Mouse (Mus musculus) inflammation-experienced regulatory T-cells, adult 16 weeks (primary cell): ENCODE data around the gene Tubb4a. TPM values are rescaled to one million over a fixed set of nuclear protein-coding genes. Genes with fewer than 3 reads are reported as not detected.

ENCODE experiments used
- polyA plus RNA-seq: library from polyadenylated mRNA; unstranded; fragments of 100-300 nt; shearing (Covaris generic); gene quantifications from one replicate; pipeline ENCODE4 v1.2.1, GENCODE M21; 2017

Tubb4a gene
- 2.0 TPM for polyA plus RNA-seq

GRCm38 (mm10) chr17:57087049-57087832 lies at the start of gene Tubb4a:
Gene Tubb4a, minus strand, starts transcription at chr17:57087782.

DNA sequence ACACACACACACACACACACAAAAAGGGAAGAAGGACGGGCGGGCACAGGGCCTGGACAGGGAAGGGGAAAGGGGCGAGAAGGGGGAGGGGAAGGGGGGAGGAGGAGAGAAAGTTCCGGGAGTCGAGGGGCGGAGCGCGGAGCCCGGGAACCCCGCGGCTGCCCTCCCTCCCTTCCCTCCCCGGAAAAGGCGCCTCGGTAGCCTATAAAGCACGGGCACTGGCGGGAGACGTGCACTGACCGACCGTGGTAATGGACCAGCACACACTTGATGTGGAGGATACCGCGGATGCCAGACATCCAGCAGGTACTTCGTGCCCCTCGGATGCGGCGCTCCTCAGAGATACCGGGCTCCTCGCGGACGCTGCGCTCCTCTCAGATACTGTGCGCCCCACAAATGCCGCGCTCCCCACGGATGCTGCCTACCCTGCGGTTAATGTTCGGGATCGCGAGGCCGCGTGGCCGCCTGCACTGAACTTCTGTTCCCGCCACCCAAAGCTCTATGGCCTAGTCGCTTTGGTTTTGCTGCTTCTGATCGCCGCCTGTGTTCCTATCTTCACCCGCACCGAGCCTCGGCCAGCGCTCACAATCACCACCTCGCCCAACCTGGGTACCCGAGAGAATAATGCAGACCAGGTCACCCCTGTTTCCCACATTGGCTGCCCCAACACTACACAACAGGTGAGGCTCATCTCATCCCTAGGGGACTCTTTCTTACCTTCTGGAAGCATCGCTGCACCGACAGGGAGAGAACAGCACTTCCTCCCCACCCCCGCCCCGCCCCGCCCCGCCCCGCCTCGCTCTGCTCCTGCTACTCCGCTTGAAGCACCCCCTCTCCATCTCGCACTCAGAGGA lies 17.8 kb upstream of the Tubb4a start, which contains the start of gene Tnfsf9:
TSS of gene Tnfsf9 (plus strand) at position 145 of the 854 bp plus-strand sequence.

DNA sequence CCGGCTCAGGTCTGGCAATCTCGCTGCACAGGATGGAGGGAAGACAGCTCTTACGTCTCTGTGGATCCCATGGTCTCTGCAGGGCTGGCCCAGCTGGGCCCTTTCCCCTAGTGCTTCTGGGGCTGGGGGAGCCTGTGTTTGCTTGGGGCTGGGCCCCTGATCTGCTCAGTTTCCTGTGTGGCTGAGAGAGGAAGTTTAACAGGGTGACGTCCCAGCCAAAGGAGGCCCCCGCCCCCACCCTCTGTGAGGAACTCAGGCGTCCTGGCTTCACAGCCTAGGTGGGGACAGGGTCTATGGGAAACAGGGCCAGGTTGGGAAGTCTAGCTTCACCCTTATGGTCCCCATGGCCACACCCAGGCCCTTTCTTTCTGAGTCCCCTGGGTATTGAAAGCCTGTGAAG lies 9.2 kb downstream of the Tubb4a start, which contains the start of gene Dennd1c:
TSS of gene Dennd1c (minus strand) at position 179 of the 400 bp plus-strand sequence.

DNA sequence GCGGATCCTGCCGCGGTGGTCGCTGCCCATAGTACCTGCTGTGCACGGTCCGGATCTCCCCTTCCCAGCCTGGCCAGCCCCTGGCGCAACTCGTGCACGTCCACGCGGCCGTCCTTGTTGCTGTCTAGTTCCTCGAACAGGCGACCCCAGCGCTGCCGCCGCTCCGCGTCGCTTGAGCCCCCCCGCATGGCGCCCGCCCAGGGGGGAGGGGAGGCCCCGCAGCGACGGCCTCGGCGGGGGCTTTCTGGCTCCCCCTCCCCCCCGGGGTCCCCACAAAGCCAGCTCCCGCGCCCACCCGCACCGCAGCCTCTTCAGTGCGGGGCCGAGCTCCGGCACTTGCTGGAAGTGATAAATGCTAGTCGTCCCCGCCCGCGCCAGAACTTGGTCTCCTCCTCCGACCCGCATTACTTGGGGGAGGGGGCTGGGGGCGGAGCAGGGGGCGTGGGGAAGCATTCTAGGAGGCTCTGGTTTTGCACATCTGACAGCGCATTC lies 28.1 kb downstream of the Tubb4a start, which contains the start of gene Slc25a23:
TSS of gene Slc25a23 (minus strand) at position 378 of the 492 bp plus-strand sequence.

DNA sequence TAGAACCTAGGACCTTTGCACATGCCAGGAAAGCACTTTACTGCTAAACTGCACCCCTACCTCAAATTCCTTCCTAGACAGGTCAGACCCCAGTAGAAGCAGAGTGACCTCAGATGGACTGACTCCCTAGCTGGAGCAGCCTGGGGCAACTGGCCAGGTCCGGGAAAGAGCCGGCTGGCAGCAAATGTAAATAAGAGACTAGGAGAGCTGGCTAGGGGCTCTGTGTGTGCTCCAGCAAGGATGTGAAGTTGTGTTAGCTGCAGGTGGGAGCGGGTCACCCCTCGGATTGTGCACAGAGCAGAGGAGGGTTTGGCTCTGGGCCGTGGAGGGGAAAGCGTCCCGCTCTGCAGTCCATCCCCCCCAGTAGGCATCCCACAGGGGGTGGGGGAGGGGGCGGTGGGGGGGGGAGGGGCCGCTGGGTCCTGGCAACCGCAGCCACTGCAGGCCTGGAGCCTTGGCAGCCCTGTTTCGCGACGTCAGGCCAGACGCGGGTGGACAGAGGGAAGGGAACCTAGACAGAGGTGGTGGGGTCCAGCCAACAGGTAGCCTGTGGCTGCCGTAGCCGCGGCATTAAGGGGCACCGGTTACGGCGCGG lies 28.6 kb downstream of the Tubb4a start, which contains the start of gene Crb3:
TSS of gene Crb3 (plus strand) at position 215 of the 595 bp plus-strand sequence.

DNA sequence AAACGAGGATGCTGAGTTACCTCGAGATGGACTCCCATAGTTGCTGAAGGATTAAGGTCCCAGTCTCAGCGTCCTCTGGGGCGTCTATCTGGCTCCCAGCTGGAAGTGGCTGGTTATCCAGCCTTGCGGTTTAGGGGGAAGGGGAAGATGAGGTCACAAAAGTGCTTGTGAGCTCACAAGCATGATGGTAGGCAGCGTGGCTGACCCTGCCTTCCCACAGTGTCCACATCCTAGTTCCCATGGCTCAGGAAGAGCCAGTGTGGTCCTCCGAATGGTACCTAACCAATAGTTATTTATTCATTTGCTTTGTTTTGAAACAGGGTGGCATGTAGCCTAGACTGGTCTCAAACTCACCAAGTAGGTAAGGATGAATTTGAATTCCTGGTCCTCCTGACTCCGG lies 46.0 kb downstream of the Tubb4a start, which contains the start of gene Slc25a41:
TSS of gene Slc25a41 (minus strand) at position 101 of the 400 bp plus-strand sequence.

GRCm38 (mm10) chr17:57030931-57031660 lies 56.5 kb downstream of the Tubb4a start, which contains the start of gene Khsrp:
Gene Khsrp, minus strand, starts transcription at chr17:57031522.

Other genes starting within 250 kb of the Tubb4a start
- gene Acsbg2, start 213.3 kb downstream of the Tubb4a start, polyA plus RNA-seq = not detected
- 0.11 TPM for gene 1700061G19Rik, start 212.3 kb downstream of the Tubb4a start, polyA plus RNA-seq
- gene Mllt1, start 152.4 kb downstream of the Tubb4a start, polyA plus RNA-seq = 4.8 TPM
- not detected for gene Acer1, start 105.7 kb downstream of the Tubb4a start, polyA plus RNA-seq
- gene Clpp, start 97.5 kb downstream of the Tubb4a start, polyA plus RNA-seq = 94.9 TPM
- 37.9 TPM for gene Alkbh7, start 90.4 kb downstream of the Tubb4a start, polyA plus RNA-seq
- gene Pspn, start 87.8 kb downstream of the Tubb4a start, polyA plus RNA-seq = 1.8 TPM
- gene Gtf2f1, start 76.5 kb downstream of the Tubb4a start, polyA plus RNA-seq = 93.0 TPM
- 0.93 TPM for gene Gm17949, start 76.3 kb downstream of the Tubb4a start, polyA plus RNA-seq
- gene Khsrp, start 56.3 kb downstream of the Tubb4a start, polyA plus RNA-seq = 7.8 TPM
- not detected for gene Slc25a41, start 46.1 kb downstream of the Tubb4a start, polyA plus RNA-seq
- 3.1 TPM for gene Crb3, start 28.7 kb downstream of the Tubb4a start, polyA plus RNA-seq
- gene Slc25a23, start 27.9 kb downstream of the Tubb4a start, polyA plus RNA-seq = 3.8 TPM
- 327 TPM for gene Dennd1c, start 9.3 kb downstream of the Tubb4a start, polyA plus RNA-seq
- 10.2 TPM for gene Tnfsf9, start 17.5 kb upstream of the Tubb4a start, polyA plus RNA-seq
- gene Cd70, start 62.0 kb upstream of the Tubb4a start, polyA plus RNA-seq = 0.35 TPM
- 11.9 TPM for gene Tnfsf14, start 106.4 kb upstream of the Tubb4a start, polyA plus RNA-seq
- gene C3, start 140.4 kb upstream of the Tubb4a start, polyA plus RNA-seq = 3.4 TPM
- gene Gpr108, start 160.7 kb upstream of the Tubb4a start, polyA plus RNA-seq = 103 TPM
- 8.6 TPM for gene Trip10, start 161.7 kb upstream of the Tubb4a start, polyA plus RNA-seq
- gene Vav1, start 191.3 kb upstream of the Tubb4a start, polyA plus RNA-seq = 253 TPM